Mouse (Mus musculus): ENCODE measurements at regions not wholly inside any gene's neighbourhood (a gene's known extent, or its start where the extent isn't known, plus 50 kb on each side); places are given as distances from the start of the nearest gene placed in this dataset.

- Histone ChIP-seq H3K27me3 (ENCODE audit: insufficient read depth, low read length) (no peaks in the 10 kb centered on the region), H3K9me3 (replicated peaks) (peaks cover 37% of the 10 kb centered on the region), H3K4me3 (ENCODE audit: low read depth, low read length) (no peak overlapping the region), H3K4me1 (ENCODE audit: insufficient read depth, low read depth, low read length) (no peaks in the 10 kb centered on the region), H3K36me3 (replicated peaks) (no peaks in the 10 kb centered on the region)
- ATAC-seq (ENCODE audit: extremely low read depth, insufficient number of reproducible peaks, low FRiP score, poor library complexity, severe bottlenecking) = no peak
- no peak for TF ChIP-seq CTCF (IDR thresholded peaks at IDR 0.05; ENCODE audit: low read depth, low read length)
- no peak for TF ChIP-seq TAL1 (conservative IDR thresholded peaks at IDR 0.05; ENCODE audit: low read depth, low read length)
- TF ChIP-seq GATA2 (IDR thresholded peaks at IDR 0.05; ENCODE audit: borderline replicate concordance, low read depth, low read length) = no peak
- TF ChIP-seq POLR2AphosphoS5 (IDR thresholded peaks at IDR 0.05; ENCODE audit: insufficient replicate concordance, low read depth, low read length) = no peak
- no peak for TF ChIP-seq GATA1 (IDR thresholded peaks at IDR 0.05; ENCODE audit: borderline replicate concordance, low read length)
- no peak for DNase-seq (ENCODE audit: low spot score)
Measured at GRCm38 (mm10) chr12:27657536-27657935, 315.2 kb upstream of the Sox11 start.

DNA sequence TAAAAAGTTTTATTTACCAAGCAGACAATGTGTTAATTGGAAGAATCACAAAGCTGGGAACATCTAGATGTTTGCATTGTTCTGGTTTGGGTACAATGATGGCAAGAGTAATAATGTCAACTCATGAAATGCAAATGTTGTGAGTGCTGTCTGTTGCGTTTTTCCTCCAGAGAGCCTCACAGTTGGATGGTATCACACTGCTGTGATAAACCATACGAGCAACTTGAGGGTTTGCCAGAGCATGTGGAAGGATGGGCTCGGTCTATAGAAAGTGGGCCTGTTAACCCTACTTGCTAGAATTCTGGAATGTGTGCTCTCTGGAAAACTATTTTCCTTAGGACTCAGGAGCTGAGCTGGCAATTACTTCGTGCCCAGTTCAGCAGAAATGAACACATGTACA, 311.2 kb upstream of the Sox11 start:
- no peaks in the 10 kb centered on the region for H3K36me3 ChIP-seq (replicated peaks)
- no peak overlapping the region for H3K4me3 ChIP-seq (ENCODE audit: low read depth, low read length)
- peaks cover 46% of the 10 kb centered on the region for H3K9me3 ChIP-seq (replicated peaks)
- no peaks in the 10 kb centered on the region for H3K27me3 ChIP-seq (ENCODE audit: insufficient read depth, low read length)
- ATAC-seq (ENCODE audit: extremely low read depth, insufficient number of reproducible peaks, low FRiP score, poor library complexity, severe bottlenecking) (no peak), DNase-seq (ENCODE audit: low spot score) (no peak)
- no peak for TF ChIP-seq GATA1 (IDR thresholded peaks at IDR 0.05; ENCODE audit: borderline replicate concordance, low read length)
- TF ChIP-seq POLR2AphosphoS5 (IDR thresholded peaks at IDR 0.05; ENCODE audit: insufficient replicate concordance, low read depth, low read length) = no peak
- TF ChIP-seq GATA2 (IDR thresholded peaks at IDR 0.05; ENCODE audit: borderline replicate concordance, low read depth, low read length) = no peak
- TF ChIP-seq TAL1 (conservative IDR thresholded peaks at IDR 0.05; ENCODE audit: low read depth, low read length) = no peak
- no peak for TF ChIP-seq CTCF (IDR thresholded peaks at IDR 0.05; ENCODE audit: low read depth, low read length)
- H3K4me1 ChIP-seq (ENCODE audit: insufficient read depth, low read depth, low read length) = no peaks in the 10 kb centered on the region

DNA sequence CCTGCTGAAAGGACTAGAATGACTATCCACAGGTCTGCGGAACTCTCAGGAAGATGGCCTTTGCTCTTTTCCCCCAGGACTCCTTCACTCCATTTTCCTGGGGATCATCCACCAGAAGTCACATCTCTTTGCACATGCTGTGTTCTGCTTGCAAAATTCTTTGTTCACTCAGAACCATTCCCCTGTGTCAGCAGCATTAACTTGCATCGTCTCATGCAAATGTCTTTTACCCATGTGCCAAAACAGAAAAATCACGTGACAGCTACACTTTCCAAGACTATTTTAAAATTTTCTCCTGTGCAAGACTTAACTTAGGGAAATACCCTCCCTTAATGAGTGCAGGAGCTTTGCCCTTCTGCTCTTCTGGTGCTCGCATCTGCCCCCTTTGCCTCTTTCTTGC, 306.2 kb upstream of the Sox11 start:
- Histone ChIP-seq H3K4me1 (ENCODE audit: insufficient read depth, low read depth, low read length) (no peaks in the 10 kb centered on the region), H3K4me3 (ENCODE audit: low read depth, low read length) (no peak overlapping the region), H3K36me3 (replicated peaks) (no peaks in the 10 kb centered on the region), H3K9me3 (replicated peaks) (peaks cover 50% of the 10 kb centered on the region), H3K27me3 (ENCODE audit: insufficient read depth, low read length) (no peaks in the 10 kb centered on the region)
- no peak for ATAC-seq (ENCODE audit: extremely low read depth, insufficient number of reproducible peaks, low FRiP score, poor library complexity, severe bottlenecking)
- TF ChIP-seq GATA2 (IDR thresholded peaks at IDR 0.05; ENCODE audit: borderline replicate concordance, low read depth, low read length) = no peak
- TF ChIP-seq POLR2AphosphoS5 (IDR thresholded peaks at IDR 0.05; ENCODE audit: insufficient replicate concordance, low read depth, low read length) = no peak
- no peak for TF ChIP-seq TAL1 (conservative IDR thresholded peaks at IDR 0.05; ENCODE audit: low read depth, low read length)
- no peak for TF ChIP-seq GATA1 (IDR thresholded peaks at IDR 0.05; ENCODE audit: borderline replicate concordance, low read length)
- no peak for TF ChIP-seq CTCF (IDR thresholded peaks at IDR 0.05; ENCODE audit: low read depth, low read length)
- no peak for DNase-seq (ENCODE audit: low spot score)

GRCm38 (mm10) chr12:27646497-27647307, 304.3 kb upstream of the Sox11 start:
- Histone ChIP-seq H3K9me3 (replicated peaks) (peaks cover 47% of the 10 kb centered on the region), H3K36me3 (replicated peaks) (no peaks in the 10 kb centered on the region), H3K4me1 (ENCODE audit: insufficient read depth, low read depth, low read length) (no peaks in the 10 kb centered on the region), H3K4me3 (ENCODE audit: low read depth, low read length) (no peak overlapping the region), H3K27me3 (ENCODE audit: insufficient read depth, low read length) (no peaks in the 10 kb centered on the region)
- ATAC-seq (ENCODE audit: extremely low read depth, insufficient number of reproducible peaks, low FRiP score, poor library complexity, severe bottlenecking) = no peak
- DNase-seq (ENCODE audit: low spot score) = no peak
- no peak for TF ChIP-seq POLR2AphosphoS5 (IDR thresholded peaks at IDR 0.05; ENCODE audit: insufficient replicate concordance, low read depth, low read length)
- TF ChIP-seq GATA2 (IDR thresholded peaks at IDR 0.05; ENCODE audit: borderline replicate concordance, low read depth, low read length) = no peak
- TF ChIP-seq TAL1 (conservative IDR thresholded peaks at IDR 0.05; ENCODE audit: low read depth, low read length) = no peak
- TF ChIP-seq GATA1 (IDR thresholded peaks at IDR 0.05; ENCODE audit: borderline replicate concordance, low read length) = no peak
- TF ChIP-seq CTCF (IDR thresholded peaks at IDR 0.05; ENCODE audit: low read depth, low read length) = no peak

DNA sequence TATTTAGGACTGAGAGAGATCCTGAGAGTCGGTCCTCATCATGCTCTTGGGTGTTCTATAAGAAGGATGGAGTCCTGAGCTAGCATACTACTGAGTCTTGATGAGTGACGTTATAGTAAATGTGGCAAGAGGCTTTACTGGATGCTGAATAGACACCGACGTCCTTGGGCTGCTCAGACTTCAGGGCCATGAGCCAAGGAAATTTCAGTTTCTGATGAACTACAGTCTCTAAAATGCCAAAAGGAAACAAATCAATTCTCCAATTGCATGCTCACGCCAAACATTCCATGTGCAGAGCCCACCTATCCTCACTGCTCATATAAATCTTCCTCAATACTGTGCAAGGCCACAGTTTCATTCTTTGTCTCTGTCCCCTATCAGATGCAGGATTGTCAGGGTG, 277.2 kb upstream of the Sox11 start:
- no peak for TF ChIP-seq GATA2 (IDR thresholded peaks at IDR 0.05; ENCODE audit: borderline replicate concordance, low read depth, low read length)
- TF ChIP-seq TAL1 (conservative IDR thresholded peaks at IDR 0.05; ENCODE audit: low read depth, low read length) = no peak
- no peak for TF ChIP-seq CTCF (IDR thresholded peaks at IDR 0.05; ENCODE audit: low read depth, low read length)
- no peak for TF ChIP-seq POLR2AphosphoS5 (IDR thresholded peaks at IDR 0.05; ENCODE audit: insufficient replicate concordance, low read depth, low read length)
- no peak for TF ChIP-seq GATA1 (IDR thresholded peaks at IDR 0.05; ENCODE audit: borderline replicate concordance, low read length)
- Histone ChIP-seq H3K4me1 (ENCODE audit: insufficient read depth, low read depth, low read length) (no peaks in the 10 kb centered on the region), H3K27me3 (ENCODE audit: insufficient read depth, low read length) (no peaks in the 10 kb centered on the region), H3K36me3 (replicated peaks) (no peaks in the 10 kb centered on the region), H3K9me3 (replicated peaks) (peaks cover 24% of the 10 kb centered on the region), H3K4me3 (ENCODE audit: low read depth, low read length) (no peak overlapping the region)
- DNase-seq (ENCODE audit: low spot score) = no peak
- ATAC-seq (ENCODE audit: extremely low read depth, insufficient number of reproducible peaks, low FRiP score, poor library complexity, severe bottlenecking) = no peak

GRCm38 (mm10) chr12:27604061-27604679, 261.8 kb upstream of the Sox11 start:
- DNase-seq (ENCODE audit: low spot score) = no peak
- ATAC-seq (ENCODE audit: extremely low read depth, insufficient number of reproducible peaks, low FRiP score, poor library complexity, severe bottlenecking) = no peak
- TF ChIP-seq TAL1 (conservative IDR thresholded peaks at IDR 0.05; ENCODE audit: low read depth, low read length) (no peak), GATA1 (IDR thresholded peaks at IDR 0.05; ENCODE audit: borderline replicate concordance, low read length) (no peak), CTCF (IDR thresholded peaks at IDR 0.05; ENCODE audit: low read depth, low read length) (no peak), POLR2AphosphoS5 (IDR thresholded peaks at IDR 0.05; ENCODE audit: insufficient replicate concordance, low read depth, low read length) (no peak), GATA2 (IDR thresholded peaks at IDR 0.05; ENCODE audit: borderline replicate concordance, low read depth, low read length) (no peak)
- Histone ChIP-seq H3K27me3 (ENCODE audit: insufficient read depth, low read length) (no peaks in the 10 kb centered on the region), H3K4me3 (ENCODE audit: low read depth, low read length) (no peak overlapping the region), H3K36me3 (replicated peaks) (no peaks in the 10 kb centered on the region), H3K4me1 (ENCODE audit: insufficient read depth, low read depth, low read length) (no peaks in the 10 kb centered on the region), H3K9me3 (replicated peaks) (peaks cover 8% of the 10 kb centered on the region)

All from G1E (cell line).